Mouse (Mus musculus): ENCODE measurements around the gene Sh3d19. TPM values are rescaled to one million over a fixed set of nuclear protein-coding genes. Genes with fewer than 3 reads are reported as not detected.

Sh3d19 gene
- polyA plus RNA-seq, 1 experiment from 2014 or later: 38.2 TPM

GRCm38 (mm10) chr3:86011373-86011772, 40.5 kb downstream of the Sh3d19 start:
- Histone ChIP-seq H3K4me3 (ENCODE audit: low read depth, low read length) (no peak overlapping the region), H3K27ac (ENCODE audit: low read depth) (no peak overlapping the region; the same call in 1 of the 2 replicates), H3K9ac (no peak overlapping the region), H3K27me3 (ENCODE audit: insufficient read depth, low read length) (no peaks in the 10 kb centered on the region), H3K9me3 (ENCODE audit: low read depth, low read length) (no peaks in the 10 kb centered on the region), H3K4me1 (ENCODE audit: insufficient read depth) (no peaks in the 10 kb centered on the region), H3K4me2 (no peak overlapping the region), H3K36me3 (ENCODE audit: insufficient read depth) (no peaks in the 10 kb centered on the region)
- no peak for DNase-seq
- WGBS: 62% methylated on average over 6 of the region's 6 CpGs
- no peak for ATAC-seq (ENCODE audit: insufficient read depth)
- TF ChIP-seq CTCF (IDR thresholded peaks at IDR 0.05; ENCODE audit: low read depth): no peak

- Histone ChIP-seq H3K4me1 (ENCODE audit: insufficient read depth) (no peaks in the 10 kb centered on the region), H3K4me3 (ENCODE audit: low read depth, low read length) (no peak overlapping the region), H3K36me3 (ENCODE audit: insufficient read depth) (no peaks in the 10 kb centered on the region), H3K4me2 (no peak overlapping the region), H3K27ac (ENCODE audit: low read depth) (no peak overlapping the region; the same call in 1 of the 2 replicates), H3K9me3 (ENCODE audit: low read depth, low read length) (no peaks in the 10 kb centered on the region), H3K9ac (no peak overlapping the region), H3K27me3 (ENCODE audit: insufficient read depth, low read length) (no peaks in the 10 kb centered on the region)
- DNase-seq (no peak), ATAC-seq (ENCODE audit: insufficient read depth) (no peak)
- TF ChIP-seq CTCF (IDR thresholded peaks at IDR 0.05; ENCODE audit: low read depth): no peak
- WGBS: 28% methylated on average over 3 of the region's 3 CpGs
Observed at GRCm38 (mm10) chr3:86011833-86012232, 40.9 kb downstream of the Sh3d19 start.

- ATAC-seq (ENCODE audit: insufficient read depth): no peak
Observed at GRCm38 (mm10) chr3:86013837-86014236, 42.9 kb downstream of the Sh3d19 start.

GRCm38 (mm10) chr3:86016965-86017364, 46.1 kb downstream of the Sh3d19 start:
- H3K4me3 ChIP-seq (ENCODE audit: low read depth, low read length): no peak overlapping the region
- DNase-seq (no peak), ATAC-seq (ENCODE audit: insufficient read depth) (no peak)
- no peak for TF ChIP-seq CTCF (IDR thresholded peaks at IDR 0.05; ENCODE audit: low read depth)
- 95% methylated on average over 1 of the region's 1 CpGs for WGBS
- H3K27me3 ChIP-seq (ENCODE audit: insufficient read depth, low read length): no peaks in the 10 kb centered on the region
- no peaks in the 10 kb centered on the region for H3K4me1 ChIP-seq (ENCODE audit: insufficient read depth)
- H3K4me2 ChIP-seq: no peak overlapping the region
- no peaks in the 10 kb centered on the region; the same call in 1 of the 2 replicates for H3K36me3 ChIP-seq (ENCODE audit: insufficient read depth)
- H3K9ac ChIP-seq: no peak overlapping the region
- no peaks in the 10 kb centered on the region for H3K9me3 ChIP-seq (ENCODE audit: low read depth, low read length)
- no peak overlapping the region for H3K27ac ChIP-seq (ENCODE audit: low read depth)

More at GRCm38 (mm10) chr3:86013837-86014236, 42.9 kb downstream of the Sh3d19 start:
- no peak overlapping the region for H3K27ac ChIP-seq (ENCODE audit: low read depth)
- no peaks in the 10 kb centered on the region for H3K27me3 ChIP-seq (ENCODE audit: insufficient read depth, low read length)
- no peak overlapping the region for H3K9ac ChIP-seq
- no peak overlapping the region for H3K4me3 ChIP-seq (ENCODE audit: low read depth, low read length)
- no peak for DNase-seq
- H3K4me1 ChIP-seq (ENCODE audit: insufficient read depth): no peaks in the 10 kb centered on the region
- WGBS: 71% methylated on average over 10 of the region's 10 CpGs
- no peak overlapping the region for H3K4me2 ChIP-seq
- TF ChIP-seq CTCF (IDR thresholded peaks at IDR 0.05; ENCODE audit: low read depth): no peak
- no peaks in the 10 kb centered on the region for H3K9me3 ChIP-seq (ENCODE audit: low read depth, low read length)
- no peaks in the 10 kb centered on the region; the same call in 1 of the 2 replicates for H3K36me3 ChIP-seq (ENCODE audit: insufficient read depth)

GRCm38 (mm10) chr3:86017484-86017883, 46.6 kb downstream of the Sh3d19 start:
- TF ChIP-seq CTCF (IDR thresholded peaks at IDR 0.05; ENCODE audit: low read depth): no peak
- Histone ChIP-seq H3K4me2 (no peak overlapping the region), H3K9ac (no peak overlapping the region), H3K4me1 (ENCODE audit: insufficient read depth) (no peaks in the 10 kb centered on the region), H3K9me3 (ENCODE audit: low read depth, low read length) (no peaks in the 10 kb centered on the region), H3K36me3 (ENCODE audit: insufficient read depth) (no peaks in the 10 kb centered on the region; the same call in 1 of the 2 replicates), H3K4me3 (ENCODE audit: low read depth, low read length) (no peak overlapping the region), H3K27ac (ENCODE audit: low read depth) (no peak overlapping the region), H3K27me3 (ENCODE audit: insufficient read depth, low read length) (no peaks in the 10 kb centered on the region)
- 36% methylated on average over 8 of the region's 8 CpGs for WGBS
- no peak for DNase-seq
- no peak for ATAC-seq (ENCODE audit: insufficient read depth)

- Histone ChIP-seq H3K4me1 (ENCODE audit: insufficient read depth) (no peaks in the 10 kb centered on the region), H3K9ac (no peak overlapping the region), H3K36me3 (ENCODE audit: insufficient read depth) (no peaks in the 10 kb centered on the region; the same call in 1 of the 2 replicates), H3K9me3 (ENCODE audit: low read depth, low read length) (no peaks in the 10 kb centered on the region), H3K4me3 (ENCODE audit: low read depth, low read length) (no peak overlapping the region), H3K27me3 (ENCODE audit: insufficient read depth, low read length) (no peaks in the 10 kb centered on the region), H3K4me2 (no peak overlapping the region), H3K27ac (ENCODE audit: low read depth) (no peak overlapping the region)
- 81% methylated on average over 16 of the region's 16 CpGs for WGBS
- TF ChIP-seq CTCF (IDR thresholded peaks at IDR 0.05; ENCODE audit: low read depth): no peak
- DNase-seq: no peak
- no peak for ATAC-seq (ENCODE audit: insufficient read depth)
Observed at GRCm38 (mm10) chr3:86020921-86021650, 50.2 kb downstream of the Sh3d19 start.

- no peak overlapping the region for H3K4me3 ChIP-seq (ENCODE audit: low read depth, low read length)
- no peaks in the 10 kb centered on the region for H3K4me1 ChIP-seq (ENCODE audit: insufficient read depth)
- TF ChIP-seq CTCF (IDR thresholded peaks at IDR 0.05; ENCODE audit: low read depth): no peak
- 89% methylated on average over 4 of the region's 4 CpGs for WGBS
- no peaks in the 10 kb centered on the region for H3K9me3 ChIP-seq (ENCODE audit: low read depth, low read length)
- no peaks in the 10 kb centered on the region; the same call in 1 of the 2 replicates for H3K36me3 ChIP-seq (ENCODE audit: insufficient read depth)
- no peak overlapping the region for H3K27ac ChIP-seq (ENCODE audit: low read depth)
- H3K27me3 ChIP-seq (ENCODE audit: insufficient read depth, low read length): no peaks in the 10 kb centered on the region
- no peak overlapping the region for H3K9ac ChIP-seq
- H3K4me2 ChIP-seq: no peak overlapping the region
- no peak for DNase-seq
- ATAC-seq (ENCODE audit: insufficient read depth): no peak
Observed at GRCm38 (mm10) chr3:86021651-86022050, 50.7 kb downstream of the Sh3d19 start.

Data from lung, embryonic 14.5 days (tissue).